Mouse (Mus musculus) fat pad, adult 2 months (tissue): Measurements from ENCODE around the gene Il4ra.

ENCODE experiments used
- DNase-seq: peaks from one replicate; pipeline ENCODE4 v3.0.0-alpha.2; 2011; ENCODE audit warnings: low read depth, low spot score; ENCODE audit errors: extremely low read depth

Gene Il4ra

DNA sequence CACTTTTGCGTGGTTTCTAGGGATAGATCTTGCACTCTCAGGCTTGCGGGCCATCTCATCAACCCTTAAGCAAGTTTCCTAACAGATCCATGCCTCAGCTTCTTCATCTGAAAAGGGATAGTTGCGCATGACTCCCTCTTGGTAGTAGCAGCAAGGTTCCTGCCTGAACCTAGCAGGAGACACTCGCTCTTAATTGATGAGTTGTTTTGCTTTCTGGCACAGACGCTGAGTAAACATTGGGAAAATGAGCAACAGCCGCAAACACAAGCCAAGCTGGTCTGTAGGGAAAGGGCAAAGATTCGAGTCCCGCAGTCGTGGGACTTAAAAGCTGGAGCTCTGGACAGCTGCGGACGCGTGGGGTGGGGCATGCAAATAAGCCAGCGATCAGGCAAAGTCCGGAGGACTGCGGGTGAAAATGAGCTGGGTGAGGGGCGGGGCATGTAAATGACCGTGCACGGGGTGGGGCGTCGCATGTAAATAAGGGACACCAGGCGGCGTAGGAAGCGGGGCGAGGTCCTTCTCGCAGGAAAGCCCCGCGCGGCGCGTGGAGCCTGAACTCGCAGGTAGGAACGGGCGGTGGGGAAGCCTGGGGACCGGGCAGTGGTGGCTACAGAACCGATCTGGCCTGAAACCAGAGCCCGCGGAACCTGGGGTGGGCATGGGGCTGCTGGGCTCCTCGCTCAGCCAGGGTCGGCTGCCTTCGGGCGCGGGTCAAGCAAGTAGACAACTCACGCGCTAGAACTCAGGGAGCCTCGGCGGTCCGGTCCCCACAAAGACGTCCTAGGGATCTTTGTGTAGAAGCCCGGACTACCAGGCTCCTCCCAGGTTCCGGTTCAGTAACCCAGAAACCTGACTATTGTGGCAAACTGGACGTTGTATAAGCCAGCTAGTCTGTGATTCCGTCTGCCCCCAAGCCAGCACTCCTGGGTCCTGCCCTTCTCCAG lies at the start of gene Il4ra:
Gene Il4ra, plus strand, starts transcription at position 355 of the 944 bp plus-strand sequence.
- DNase-seq = peak; percentile 26

DNA sequence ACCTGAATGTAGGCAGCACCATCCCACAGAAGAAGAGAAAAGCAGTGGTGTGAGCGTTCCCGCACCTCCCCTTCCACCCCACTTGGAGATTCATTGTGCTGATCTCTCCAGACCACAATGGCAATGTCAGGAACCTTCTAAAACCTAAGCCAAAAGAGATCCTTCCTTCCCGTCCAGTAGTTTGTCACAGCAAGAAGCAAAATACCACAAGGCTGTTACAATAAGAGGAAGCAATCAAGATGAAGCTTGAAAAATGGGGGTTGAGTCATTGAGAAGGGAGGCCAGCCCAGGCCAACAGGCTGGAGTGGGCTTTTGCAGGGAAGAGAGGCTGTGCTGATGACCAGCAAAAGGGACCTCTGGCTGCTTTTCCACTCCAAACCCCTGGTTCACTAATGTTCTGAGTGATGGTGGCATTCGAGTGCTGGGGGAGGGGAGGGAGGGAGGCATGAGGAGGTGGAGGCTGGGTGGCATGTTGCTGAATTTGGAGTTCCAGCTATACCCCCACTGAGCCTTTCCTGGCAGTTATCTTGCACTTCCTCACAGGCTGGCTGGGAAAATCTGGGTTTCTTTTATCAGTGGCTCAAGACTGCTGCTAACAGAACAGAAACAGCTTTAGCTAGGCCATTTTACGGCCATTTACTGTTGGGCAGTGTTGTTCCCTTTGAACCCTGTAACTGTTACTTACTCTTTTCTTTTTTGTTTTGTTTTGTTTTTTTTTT lies 48.4 kb upstream of the Il4ra start:
- no peak for DNase-seq

DNA sequence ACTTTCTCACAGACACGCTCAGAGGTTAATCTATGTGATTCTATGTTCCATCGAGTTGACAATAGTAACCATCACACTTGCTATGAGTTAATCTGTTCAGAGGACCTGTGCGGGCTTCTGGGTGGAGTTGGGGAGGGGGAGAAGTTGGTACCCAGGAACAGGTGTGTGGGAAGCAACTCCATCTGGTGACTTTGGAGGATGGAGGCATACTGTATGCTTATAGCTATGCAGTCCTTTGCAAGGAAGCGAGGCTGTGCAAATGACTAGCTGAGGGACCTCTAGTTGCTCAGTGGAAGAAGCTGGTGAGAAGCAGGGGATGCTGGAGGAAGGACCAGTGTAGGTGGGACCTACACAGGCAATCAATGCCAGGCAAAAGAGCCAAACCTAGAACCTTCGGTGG lies 47.3 kb upstream of the Il4ra start:
- DNase-seq = no peak

DNA sequence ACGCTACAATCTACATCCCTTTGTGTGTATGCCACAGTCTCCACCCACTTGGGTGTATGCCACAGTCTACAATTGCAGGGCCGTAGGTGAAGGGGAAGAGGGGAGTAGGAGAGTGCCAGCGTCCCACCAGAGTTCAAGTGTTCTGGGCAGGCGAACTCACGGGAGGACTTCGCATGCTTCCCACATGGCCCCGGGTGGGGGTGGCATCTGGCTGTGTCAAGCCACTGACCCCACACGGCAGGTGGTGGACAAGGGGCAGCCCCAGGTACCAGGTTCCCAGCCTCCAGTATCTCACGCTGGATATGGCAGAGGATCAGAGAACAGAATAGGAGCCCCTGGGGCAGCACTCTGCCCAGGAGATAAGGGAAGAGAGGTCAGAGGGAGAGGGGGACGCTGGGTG lies 46.4 kb upstream of the Il4ra start:
- DNase-seq = no peak

DNA sequence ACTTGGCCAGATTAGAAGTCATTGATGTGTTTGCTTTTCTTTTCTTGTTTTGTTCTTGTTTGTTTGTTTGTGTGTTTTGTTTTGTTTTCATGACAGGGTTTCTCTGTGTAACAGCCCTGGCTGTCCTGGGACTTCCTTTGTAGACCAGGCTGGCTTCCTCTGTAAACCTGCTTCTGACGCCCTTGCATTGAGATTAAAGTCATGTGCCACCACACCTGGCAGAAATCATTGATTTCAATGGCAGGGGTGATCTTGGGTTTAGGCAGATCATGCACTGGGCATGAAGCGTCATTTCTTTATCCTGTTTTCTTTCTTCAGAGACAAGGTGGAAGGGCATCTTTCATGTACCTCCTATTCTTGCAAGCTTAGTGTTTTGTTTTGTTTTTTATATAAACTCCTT lies 44.6 kb upstream of the Il4ra start:
- DNase-seq = no peak

DNA sequence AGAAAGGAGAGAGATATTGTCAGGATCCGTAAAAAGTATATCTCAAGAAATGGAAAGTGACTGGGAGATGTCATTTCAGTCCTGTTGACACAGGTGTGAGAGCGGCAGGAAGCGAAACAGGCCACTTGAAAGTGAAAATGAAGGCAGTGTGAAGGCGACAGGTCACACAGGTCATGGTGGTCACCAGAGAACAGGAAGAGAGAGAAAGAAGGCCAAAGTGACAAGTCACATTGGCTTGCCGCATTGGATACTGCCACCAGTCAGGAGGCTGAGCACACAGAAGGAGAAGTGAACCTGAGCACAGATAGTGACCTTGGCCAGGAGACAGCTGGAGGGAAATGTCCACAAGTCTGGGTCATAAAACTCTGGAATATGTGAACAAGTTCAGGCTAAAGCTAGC lies 40.5 kb upstream of the Il4ra start:
- DNase-seq = no peak

DNA sequence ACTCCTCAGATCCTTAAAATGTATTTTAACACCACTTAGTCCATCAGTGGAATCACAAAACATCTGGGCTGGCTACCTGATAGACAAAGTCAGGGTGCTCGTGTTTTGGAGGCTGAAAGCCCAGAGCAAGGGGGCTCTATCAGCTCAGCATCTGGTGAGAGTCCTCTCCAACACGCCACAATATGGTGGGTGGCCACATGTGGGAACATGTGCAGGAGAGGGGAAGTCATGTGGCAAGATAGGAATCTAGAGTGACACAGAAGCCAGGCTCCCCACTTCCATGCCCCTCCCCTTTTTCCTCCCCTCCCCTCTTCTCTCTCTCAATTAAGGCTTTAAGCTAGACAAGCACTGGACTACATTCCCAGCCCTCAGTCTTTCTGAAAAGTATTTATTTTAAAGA lies 40.1 kb upstream of the Il4ra start:
- no peak for DNase-seq

DNA sequence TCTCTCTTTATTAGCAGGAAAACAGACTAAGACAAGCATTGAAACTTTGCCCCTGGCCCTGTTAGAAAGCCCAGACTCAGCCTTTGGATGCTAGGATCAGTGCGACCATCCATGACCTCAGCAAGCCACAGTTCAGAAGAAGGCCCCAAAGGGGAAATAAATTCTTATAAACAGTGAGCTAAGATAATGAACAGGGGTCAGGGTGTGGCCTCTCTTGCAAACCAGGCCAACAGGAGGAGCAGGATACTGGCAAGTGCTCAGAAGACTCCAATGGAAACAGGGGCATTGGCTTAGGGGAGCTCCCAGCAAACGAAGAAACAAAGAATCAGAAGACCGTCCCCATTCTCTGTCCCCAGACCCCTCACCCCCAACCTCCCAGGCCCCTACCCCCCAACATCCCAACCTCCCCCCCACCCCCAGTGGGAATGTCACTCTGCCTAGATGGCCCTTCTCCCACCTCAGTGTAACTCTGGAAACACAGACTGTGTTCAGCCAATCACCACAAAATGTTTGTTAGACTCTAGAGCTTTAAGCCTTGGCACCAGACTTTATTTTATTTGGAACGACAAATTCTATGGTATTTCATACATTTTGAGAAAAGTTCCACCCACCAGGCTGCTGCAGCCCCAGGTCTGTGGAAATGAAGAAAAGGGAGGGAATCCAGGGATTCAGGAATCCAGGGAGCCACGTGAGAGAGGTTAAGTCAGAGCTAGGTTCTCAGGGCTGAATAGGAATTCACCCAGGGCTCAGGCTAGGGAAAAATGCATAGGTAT lies 36.7 kb upstream of the Il4ra start:
- no peak for DNase-seq

DNA sequence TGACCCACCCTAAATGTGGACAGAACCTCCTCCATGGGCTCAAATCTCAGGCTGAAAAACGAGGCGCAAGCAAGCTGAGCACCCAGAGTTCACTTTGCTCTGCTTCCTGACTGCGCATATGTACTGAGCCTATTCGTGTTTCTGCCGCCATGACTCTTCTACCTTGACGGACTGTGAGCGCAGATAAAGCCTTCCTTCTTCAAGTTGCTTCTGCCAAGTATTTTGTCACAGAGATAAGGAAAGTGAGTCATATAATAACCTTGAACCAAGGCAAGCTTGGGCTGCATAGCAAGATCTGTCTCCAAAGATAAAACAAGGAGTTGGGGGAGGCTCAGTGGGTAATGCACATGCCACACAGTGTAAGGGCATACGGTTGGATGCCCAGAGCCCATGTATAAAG lies 35.2 kb upstream of the Il4ra start:
- DNase-seq = no peak

DNA sequence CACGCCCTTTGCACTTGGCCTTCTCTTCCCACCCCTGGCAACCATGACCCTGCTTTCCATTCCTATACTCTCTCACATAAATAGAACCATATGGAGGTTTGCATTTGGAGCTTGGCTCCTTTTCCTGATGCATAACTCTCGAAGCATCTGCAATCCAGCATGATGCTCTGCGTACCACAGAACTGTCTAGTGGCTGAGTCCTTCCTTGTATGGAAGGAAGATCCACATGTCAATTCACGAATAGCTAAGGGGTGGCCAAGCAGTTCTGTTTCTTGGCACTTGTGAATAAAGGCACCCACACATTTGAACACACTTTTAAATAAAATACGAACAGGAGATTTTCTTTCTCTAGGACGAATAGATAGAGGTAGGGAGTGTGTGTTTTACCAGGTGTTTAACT lies 34.5 kb upstream of the Il4ra start:
- no peak for DNase-seq

DNA sequence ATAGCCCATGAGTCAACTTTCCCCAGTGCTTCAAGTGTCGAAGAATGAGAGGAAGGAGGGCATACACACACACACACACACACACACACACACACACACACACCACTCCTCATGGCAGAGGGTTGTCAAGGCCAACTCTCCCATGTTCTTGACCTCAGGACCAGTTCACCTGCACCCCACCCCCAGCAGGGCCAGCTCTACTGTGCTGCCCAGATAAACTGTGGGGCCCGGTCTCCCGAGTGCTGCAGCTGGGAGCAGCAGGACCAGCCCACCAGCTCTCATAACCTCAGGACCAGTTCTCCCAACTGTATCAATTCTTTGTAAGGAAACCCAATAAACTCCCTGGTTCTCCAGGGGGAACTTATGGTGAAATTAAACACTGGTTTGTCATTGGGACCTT lies 32.2 kb upstream of the Il4ra start:
- DNase-seq = no peak

DNA sequence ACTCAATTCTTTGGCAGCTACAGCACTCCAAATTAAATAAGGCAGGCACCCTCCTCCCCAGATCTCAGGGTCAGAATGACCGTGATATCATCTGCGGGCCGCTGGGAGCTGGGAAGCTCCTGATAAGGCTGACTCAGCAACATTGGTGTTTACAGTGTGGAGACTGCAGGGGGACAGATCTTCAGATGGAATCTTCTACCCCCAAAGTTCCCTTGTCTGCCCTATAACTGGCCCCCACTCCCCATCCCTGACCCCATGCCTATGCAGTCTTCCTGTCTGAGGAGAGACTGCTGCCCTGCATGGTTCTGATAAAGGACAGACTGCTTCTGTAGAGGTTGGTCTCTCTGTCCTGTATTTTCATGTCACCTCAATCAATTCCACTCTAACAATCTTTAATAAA lies 28.9 kb upstream of the Il4ra start:
- no peak for DNase-seq

DNA sequence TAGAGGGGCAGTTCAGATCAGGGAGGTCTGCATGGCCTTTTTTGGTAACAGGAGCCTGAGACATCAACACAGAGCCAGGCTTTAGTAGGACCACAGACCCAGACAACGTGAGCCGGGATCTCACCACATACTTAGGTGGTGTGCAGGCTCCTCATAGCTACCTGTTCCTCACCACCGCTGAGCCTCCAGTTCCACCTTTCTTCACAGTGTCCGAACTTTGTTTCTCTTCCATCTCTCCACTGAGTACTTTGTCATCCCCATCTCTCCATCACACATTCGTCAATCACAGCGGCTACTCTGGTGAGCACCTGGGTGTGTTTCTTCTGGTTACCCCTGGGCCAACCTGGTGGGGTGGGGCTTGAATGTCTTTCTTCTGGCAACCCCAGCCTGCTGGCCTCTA lies 24.7 kb upstream of the Il4ra start:
- no peak for DNase-seq

DNA sequence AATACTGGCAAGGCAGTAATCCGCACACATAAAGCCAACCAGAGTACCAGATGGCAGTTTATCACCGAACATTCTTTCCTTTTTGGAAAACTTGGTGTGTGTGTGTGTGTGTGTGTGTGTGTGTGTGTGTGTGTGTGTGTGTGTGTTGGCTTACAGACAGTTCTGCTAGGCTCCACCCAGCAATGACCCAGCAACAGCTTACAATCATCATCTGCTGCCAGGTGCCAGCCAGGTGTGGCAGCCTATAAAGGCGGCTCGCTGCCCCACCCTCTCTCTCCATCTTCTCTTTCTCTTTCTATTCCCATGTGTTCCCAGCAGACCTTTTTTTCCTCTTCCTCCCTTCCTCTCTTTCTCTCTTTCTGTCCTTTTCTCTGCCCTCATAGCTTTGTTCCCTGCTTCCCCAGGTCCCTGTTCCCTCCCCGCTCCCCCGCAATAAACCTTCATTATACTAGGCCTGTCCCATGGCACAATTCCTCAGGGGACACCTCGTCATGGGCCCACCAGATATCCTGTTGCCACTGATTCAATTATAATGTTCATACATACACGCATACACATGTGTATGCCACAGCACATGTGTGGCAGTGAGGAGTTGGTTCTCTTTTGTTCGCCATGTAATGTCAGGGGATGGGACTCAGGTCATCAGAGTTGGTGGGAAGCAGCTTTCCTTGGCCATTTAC lies 23.9 kb upstream of the Il4ra start:
- DNase-seq = no peak

DNA sequence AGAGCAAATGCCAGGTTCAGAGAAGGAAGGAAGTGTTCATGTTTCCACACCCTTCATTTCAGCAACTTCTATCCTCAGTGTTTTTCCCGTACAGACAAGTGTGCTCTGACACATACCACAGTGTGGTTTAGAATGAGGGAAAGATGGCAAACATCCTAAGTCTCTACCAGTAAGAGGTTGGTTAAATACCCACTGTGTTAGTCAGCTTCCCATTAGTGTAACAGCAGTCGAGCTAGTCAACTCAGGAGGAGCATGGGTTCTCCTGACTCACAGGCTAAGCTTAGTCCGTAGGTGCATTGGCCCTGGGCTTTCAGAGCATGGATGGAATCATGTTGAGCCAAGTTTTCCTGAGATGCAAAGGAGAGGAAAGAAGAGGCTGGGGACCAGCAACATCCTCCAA lies 12.6 kb upstream of the Il4ra start:
- no peak for DNase-seq

DNA sequence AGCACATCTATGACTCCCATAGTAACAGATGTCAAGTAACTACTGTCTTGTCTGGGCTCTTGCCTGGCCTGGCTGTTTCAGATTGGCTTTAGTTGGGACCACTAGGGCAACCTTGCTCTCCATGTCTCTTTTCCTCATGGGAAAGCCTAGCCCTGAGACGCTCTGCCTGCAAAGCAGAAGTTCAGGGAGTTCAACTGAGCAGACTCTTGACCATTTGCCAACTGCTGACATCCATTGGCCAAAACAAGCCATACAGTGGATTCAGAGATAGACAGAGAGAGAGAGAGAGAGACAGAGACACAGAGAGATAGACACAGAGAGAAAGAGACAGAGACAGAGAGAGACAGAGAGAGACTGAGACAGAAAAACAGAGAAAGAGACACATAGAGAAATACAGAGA lies 10.9 kb upstream of the Il4ra start:
- DNase-seq = no peak

DNA sequence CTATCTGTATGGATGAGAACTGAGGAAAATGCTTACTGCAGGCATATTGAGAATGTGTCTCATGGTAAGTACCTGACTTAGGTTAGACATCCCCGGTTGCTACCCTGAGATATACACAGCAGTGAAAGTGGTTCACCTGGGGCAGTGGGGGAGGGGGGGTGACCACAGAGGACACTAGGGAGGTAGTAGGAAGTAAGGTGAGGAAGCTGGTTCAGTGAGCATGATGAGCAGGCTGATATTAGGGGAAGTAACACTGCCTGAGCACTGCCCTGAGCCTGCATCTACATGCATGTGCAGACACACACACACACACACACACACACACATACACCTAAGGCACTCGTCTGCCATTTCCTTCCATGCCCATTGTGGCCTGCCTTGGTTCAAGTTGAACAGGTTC lies 10.1 kb upstream of the Il4ra start:
- no peak for DNase-seq

DNA sequence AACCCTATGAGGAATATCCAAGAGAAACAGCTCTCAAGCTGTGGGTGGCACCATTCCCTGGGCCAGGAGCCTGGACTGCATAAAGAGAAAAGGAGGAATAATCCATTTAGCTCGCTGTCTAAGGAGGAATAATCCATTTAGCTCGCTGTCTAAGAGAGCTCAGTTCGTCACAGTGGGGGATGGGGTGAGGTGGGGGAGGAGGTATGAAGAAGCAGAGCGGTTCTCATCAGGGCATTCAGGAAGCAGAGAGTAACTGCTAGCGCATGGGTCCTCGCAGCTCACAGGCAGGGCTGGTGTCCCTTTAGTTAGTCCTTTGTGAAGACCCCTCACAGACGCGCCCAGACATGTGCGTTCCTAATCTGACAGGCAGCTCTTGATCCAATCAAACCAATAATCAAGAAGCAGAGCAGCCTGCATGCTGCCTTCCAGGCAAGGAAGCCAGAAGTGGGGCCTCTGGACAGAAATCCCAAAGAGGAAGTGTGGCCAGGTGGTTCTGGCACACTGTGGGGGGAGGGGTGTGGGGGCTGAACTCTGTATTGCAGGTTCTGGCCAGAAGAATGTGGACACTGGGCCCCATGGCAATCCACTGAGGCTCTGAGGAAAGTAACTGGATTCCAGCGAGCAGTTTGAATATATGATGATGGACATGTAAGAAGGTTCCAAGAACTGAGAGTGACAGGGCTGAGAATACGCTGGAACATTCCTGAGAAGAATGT lies 9.4 kb upstream of the Il4ra start:
- no peak for DNase-seq

DNA sequence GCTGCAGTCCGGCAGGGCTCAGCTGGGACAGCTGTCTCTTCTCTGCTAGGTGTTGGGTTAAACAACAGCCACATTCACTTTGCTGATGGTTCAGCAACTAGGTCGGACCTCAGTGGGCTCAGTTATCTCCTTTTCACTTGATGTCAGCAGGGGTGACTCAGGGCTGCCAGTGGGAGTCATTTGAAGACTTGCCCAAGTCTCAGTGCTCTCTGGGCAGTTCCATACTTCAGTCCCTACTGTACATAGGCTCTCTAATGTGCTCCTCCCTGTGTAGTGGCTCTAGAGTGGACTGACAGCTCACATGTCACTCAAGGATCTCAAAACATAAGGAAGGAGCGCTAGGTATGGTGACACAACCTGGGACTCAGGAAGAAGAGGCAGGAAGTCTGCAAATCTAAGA lies 8.4 kb upstream of the Il4ra start:
- DNase-seq = no peak

DNA sequence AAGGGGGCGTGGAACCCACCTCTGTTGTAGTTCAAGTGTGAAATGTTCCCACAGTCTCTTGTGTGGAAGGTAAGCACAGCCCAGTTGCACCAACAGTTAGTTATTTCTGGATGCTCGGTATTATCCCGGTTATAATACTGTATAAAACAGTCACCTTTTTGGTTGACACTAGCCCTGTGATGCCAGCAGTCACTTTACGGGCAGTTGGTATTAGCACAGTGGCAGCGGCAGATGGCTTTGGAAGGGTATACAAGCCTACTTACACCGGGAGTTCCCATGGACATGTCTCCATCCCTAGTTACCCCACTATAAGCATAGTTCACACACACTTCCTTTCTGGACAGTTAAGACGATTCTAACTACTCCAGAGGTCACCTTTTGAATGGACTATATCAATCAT lies 6.6 kb upstream of the Il4ra start:
- no peak for DNase-seq
